Mouse (Mus musculus) midbrain, embryonic 15.5 days (tissue): ENCODE measurements around the gene Casp9. TPM values are rescaled to one million over a fixed set of nuclear protein-coding genes. Genes with fewer than 3 reads are reported as not detected.
"Not testable (repeated sequence)": the region's sequence is repeated elsewhere in the genome, so short reads cannot be mapped to it uniquely, and the experiment has no call there.

Source experiments
- ATAC-seq: fragments of 200-750 bp; cut with Nextera tagmentation; replicated peaks from 2 replicates; pipeline ENCODE4 v1.8.0; 2017; ENCODE audit warnings: moderate TSS enrichment
- H3K27ac ChIP-seq: fragments of 300-500 bp; sonication (generic); 2 replicates; pipeline ENCODE4 v1.5.1; 2015; ENCODE audit warnings: mild to moderate bottlenecking, inconsistent platforms
- H3K27me3 ChIP-seq: fragments of 300-500 bp; sonication (generic); replicated peaks from 2 replicates; pipeline ENCODE4 v1.6.1; 2015; ENCODE audit warnings: inconsistent platforms
- H3K36me3 ChIP-seq: fragments of 300-500 bp; sonication (generic); replicated peaks from 2 replicates; pipeline ENCODE4 v1.6.1; 2015; ENCODE audit warnings: inconsistent platforms
- H3K4me1 ChIP-seq: fragments of 300-500 bp; sonication (generic); 2 replicates; pipeline ENCODE4 v1.6.1; 2015; ENCODE audit warnings: inconsistent platforms
- H3K4me2 ChIP-seq: fragments of 300-500 bp; sonication (generic); 2 replicates; pipeline ENCODE4 v1.6.1; 2015; ENCODE audit warnings: inconsistent platforms, mild to moderate bottlenecking, moderate library complexity
- H3K4me3 ChIP-seq: fragments of 300-500 bp; sonication (generic); 2 replicates; pipeline ENCODE4 v1.5.1; 2015; ENCODE audit warnings: mild to moderate bottlenecking, inconsistent platforms
- H3K9ac ChIP-seq: fragments of 300-500 bp; sonication (generic); 2 replicates; pipeline ENCODE4 v1.6.1; 2015; ENCODE audit warnings: mild to moderate bottlenecking, inconsistent platforms
- H3K9me3 ChIP-seq: fragments of 300-500 bp; sonication (generic); 2 replicates; pipeline ENCODE4 v1.6.1; 2016; ENCODE audit warnings: inconsistent platforms
- WGBS: fragments of 180-500 bp; shearing (Covaris S2); methylation state at CpG from one replicate; pipeline ENCODE4 v1.1.7; 2015; ENCODE audit warnings: mixed read lengths; 5-methylcytosine and 5-hydroxymethylcytosine counted together
- polyA plus RNA-seq: library from polyadenylated mRNA; unstranded; fragments of >200 nt; fragmentation: Nextera tagmentation; extraction: Ambion mirVana; gene quantifications from 2 replicates; pipeline ENCODE4 v1.2.1, GENCODE M21; 2015

The Casp9 gene
- polyA plus RNA-seq, 1 experiment from 2014 or later, result 21.4 TPM

DNA sequence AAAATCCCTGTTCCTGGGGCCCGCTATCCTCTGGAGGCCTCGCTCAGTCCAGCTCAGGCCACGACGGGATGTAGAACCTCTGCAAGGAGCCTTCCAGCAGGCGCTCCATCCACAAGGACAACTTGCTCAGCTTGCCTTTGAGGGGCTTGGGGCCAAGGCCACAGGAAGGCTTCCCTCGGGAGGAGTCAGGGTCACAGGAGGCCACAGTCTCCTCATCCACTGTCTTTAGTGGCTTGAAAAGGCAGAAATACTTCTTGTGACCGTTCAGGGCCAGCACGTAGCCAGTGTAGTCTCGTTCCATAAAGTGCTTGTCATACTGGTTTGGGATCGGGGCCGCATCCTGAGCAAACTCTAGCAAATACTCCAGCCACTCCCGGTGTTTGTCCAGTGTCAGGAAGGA, 29.9 kb upstream of the Casp9 start:
- Histone ChIP-seq H3K4me2 (no peak overlapping the region), H3K36me3 (peaks cover 36% of the 10 kb centered on the region), H3K27ac (no peak overlapping the region), H3K9ac (no peak overlapping the region), H3K9me3 (no peaks in the 10 kb centered on the region), H3K27me3 (no peaks in the 10 kb centered on the region), H3K4me1 (peaks cover 6% of the 10 kb centered on the region; the same call in 1 of the 2 replicates), H3K4me3 (no peak overlapping the region)
- WGBS, result 94% methylated on average over 12 of the region's 12 CpGs
- no peak for ATAC-seq

DNA sequence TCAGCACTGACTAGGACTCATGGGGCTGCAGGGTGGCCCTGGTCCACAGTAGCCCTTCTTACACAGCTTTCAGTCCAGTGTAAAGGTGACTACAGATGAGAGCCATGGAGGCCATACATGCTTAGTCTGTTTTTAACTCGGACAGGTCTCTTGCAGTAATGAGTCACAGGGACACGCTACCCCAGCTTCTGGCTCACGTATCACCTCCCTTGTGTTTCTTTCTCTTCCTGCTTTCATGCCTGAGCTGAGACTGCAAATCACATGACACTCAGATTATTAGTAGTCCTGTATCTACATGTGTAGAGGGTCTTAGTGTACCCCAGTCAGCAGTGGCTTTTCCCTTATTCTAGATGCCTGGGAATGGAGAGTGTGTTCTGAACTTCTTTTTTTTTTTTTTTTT, 28.4 kb upstream of the Casp9 start:
- H3K36me3 ChIP-seq, result peaks cover 42% of the 10 kb centered on the region
- no peak overlapping the region for H3K4me2 ChIP-seq
- no peaks in the 10 kb centered on the region for H3K27me3 ChIP-seq
- no peak for ATAC-seq
- no peaks in the 10 kb centered on the region for H3K9me3 ChIP-seq
- no peak overlapping the region for H3K27ac ChIP-seq
- peaks cover 6% of the 10 kb centered on the region; the same call in 1 of the 2 replicates for H3K4me1 ChIP-seq
- 99% methylated on average over 3 of the region's 3 CpGs for WGBS
- H3K9ac ChIP-seq, result no peak overlapping the region
- no peak overlapping the region for H3K4me3 ChIP-seq

DNA sequence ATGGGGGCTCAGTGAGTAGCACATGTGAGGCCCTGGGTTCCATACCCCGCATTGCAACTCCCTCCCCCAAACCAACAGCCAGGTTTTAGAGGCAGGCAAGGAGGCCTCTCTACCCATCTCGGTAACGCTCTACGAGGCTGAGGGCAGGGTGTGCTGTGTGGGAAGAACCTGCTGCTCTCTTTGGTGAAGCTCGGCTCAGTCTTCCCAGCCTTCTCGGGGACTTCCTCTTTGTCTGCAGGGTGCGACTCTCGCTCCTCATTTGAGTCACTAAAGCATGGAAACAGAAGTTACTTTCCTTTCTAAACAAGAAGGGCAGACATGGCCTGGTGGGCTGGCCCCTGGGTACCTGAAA, 27.1 kb upstream of the Casp9 start:
- no peak for ATAC-seq
- peaks cover 50% of the 10 kb centered on the region for H3K36me3 ChIP-seq
- H3K4me2 ChIP-seq, result no peak overlapping the region
- H3K4me1 ChIP-seq, result peaks cover 6% of the 10 kb centered on the region; the same call in 1 of the 2 replicates
- H3K27ac ChIP-seq, result peak overlapping the region; percentile 72
- no peaks in the 10 kb centered on the region for H3K9me3 ChIP-seq
- 80% methylated on average over 8 of the region's 8 CpGs for WGBS
- no peak overlapping the region for H3K4me3 ChIP-seq
- no peak overlapping the region for H3K9ac ChIP-seq
- no peaks in the 10 kb centered on the region for H3K27me3 ChIP-seq

DNA sequence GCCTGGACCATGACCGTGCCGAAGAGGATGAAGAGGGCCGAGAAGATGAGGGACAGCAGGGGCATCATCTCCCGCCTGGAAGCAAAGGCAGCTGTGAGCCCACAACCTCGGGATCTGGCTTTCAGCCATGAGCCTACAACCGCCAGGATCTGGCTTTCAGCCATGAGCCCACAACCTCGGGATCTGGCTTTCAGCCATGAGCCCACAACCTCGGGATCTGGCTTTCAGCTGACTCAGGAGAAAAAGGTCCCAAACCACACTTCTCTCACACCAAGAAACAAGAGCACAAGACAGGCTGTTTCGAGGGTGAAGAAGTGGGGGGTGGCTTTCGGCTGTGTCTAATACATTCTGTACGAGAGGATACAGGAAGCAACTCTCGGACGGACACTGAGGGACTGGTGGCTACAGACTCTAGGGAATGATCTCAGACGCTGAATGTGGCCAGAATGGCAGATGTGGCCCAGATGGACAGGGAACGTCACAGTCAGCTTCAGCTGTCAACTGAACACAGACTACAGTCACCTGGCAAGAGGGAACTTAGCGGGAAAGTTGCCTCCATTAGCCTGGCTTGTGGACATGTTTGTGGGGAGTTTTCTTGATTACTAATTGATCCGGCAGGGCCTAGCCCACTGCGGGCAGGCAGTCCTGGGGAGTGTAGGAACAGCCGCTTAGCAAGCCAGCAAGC, 26.6 kb upstream of the Casp9 start:
- H3K36me3 ChIP-seq, result peaks cover 52% of the 10 kb centered on the region
- no peak overlapping the region for H3K4me2 ChIP-seq
- H3K27ac ChIP-seq, result peak overlapping the region; percentile 72
- WGBS, result 55% methylated on average over 19 of the region's 19 CpGs
- ATAC-seq, result 0 out of 2 replicates have a peak, but pooled peaks have one; percentile 30
- no peak overlapping the region for H3K4me3 ChIP-seq
- no peaks in the 10 kb centered on the region for H3K9me3 ChIP-seq
- peaks cover 6% of the 10 kb centered on the region; the same call in 1 of the 2 replicates for H3K4me1 ChIP-seq
- no peak overlapping the region for H3K9ac ChIP-seq
- H3K27me3 ChIP-seq, result no peaks in the 10 kb centered on the region

DNA sequence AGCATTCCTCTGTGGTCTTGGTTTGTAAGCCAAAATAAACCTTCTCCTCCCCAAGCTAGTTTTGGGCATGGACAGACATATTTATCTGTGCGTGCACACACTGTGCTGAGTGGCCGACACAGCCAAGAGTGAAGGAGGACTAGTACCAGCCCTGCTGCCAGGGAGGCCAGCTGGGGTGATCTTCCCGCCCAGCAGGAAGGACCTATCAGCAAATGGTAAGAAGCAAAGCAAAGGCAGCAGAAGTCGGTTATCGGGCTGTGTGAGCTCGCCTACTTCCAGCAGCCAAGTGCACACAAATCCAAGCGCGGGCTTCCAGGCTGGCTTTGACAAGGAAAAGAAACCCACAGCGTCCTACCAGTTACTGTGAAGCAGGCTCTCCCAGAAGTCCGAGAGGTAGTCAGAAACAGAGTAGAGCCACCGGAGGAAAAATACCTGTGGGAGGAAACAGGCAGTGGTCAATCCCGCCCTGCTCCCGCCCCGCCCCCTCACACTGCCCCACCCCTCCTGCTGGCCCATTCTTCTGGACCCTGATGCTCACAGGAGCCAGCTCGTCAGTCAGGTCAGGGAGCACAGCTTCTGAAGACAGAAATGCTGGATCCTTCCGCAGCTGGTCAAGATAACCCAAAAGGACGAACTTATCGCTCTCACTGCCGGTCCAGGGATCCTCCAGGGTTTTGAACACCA, 25.9 kb upstream of the Casp9 start:
- Histone ChIP-seq H3K27me3 (no peaks in the 10 kb centered on the region), H3K36me3 (peaks cover 50% of the 10 kb centered on the region), H3K4me2 (no peak overlapping the region), H3K9ac (no peak overlapping the region), H3K9me3 (no peaks in the 10 kb centered on the region), H3K27ac (peak overlapping the region; percentile 35; the same call in 1 of the 2 replicates), H3K4me3 (no peak overlapping the region), H3K4me1 (peaks cover 6% of the 10 kb centered on the region; the same call in 1 of the 2 replicates)
- WGBS, result 75% methylated on average over 19 of the region's 19 CpGs
- 0 out of 2 replicates have a peak, but pooled peaks have one; percentile 33 for ATAC-seq

DNA sequence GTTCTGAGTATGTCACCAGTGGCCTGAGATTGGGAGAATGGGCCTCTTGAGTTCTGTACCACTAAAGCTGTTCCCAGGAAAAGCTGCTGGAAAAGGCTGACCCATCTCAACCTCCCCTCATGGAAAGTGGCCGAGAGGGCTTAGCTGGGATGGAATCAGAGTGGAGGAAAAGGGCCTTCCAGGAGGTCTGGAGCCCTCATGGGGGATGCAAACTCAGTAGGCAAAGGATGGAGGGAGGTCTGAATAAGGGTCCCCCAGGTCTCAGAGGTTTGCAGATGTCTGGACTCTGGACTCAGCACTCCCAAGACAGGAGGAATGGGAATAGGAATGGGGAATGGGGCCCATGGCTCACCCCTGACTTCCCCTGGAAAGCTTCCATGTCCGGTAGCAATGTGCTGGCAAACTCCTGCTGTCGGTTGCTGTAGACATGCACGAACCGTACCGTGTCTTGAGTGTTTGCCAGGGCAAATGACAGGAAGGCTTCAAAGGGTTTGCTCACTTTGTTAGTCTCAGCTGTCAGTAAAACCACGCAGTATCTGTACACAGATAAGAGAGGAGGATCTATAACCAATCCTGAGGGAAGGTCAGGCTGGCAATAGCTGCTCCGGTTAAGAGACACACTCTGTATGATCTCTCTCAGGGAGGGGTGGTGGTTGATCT, 23.8 kb upstream of the Casp9 start:
- 90% methylated on average over 8 of the region's 8 CpGs for WGBS
- peaks cover 56% of the 10 kb centered on the region for H3K36me3 ChIP-seq
- no peak overlapping the region for H3K9ac ChIP-seq
- H3K4me3 ChIP-seq, result no peak overlapping the region
- no peak for ATAC-seq
- peaks cover 6% of the 10 kb centered on the region; the same call in 1 of the 2 replicates for H3K4me1 ChIP-seq
- H3K27me3 ChIP-seq, result no peaks in the 10 kb centered on the region
- no peak overlapping the region for H3K4me2 ChIP-seq
- H3K27ac ChIP-seq, result no peak overlapping the region
- no peaks in the 10 kb centered on the region for H3K9me3 ChIP-seq

DNA sequence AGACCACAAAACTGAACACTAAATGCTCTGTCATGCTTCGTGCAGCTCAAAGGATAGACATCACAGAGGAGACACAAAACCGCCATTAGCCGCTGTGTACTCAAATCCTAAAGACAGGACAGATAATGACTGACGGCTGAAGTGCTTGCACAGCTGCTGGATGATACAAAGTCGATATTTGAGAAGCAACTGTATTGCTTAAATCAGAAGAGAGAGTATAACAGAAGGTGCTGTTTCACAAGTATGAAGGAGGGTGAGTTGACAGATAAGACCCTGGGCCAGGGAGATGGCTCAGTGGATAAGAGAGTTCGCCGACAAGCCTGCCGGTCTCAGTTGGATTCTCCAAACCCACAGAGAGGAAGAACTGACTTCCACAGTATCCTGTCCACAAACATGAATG, 21.6 kb upstream of the Casp9 start:
- no peak overlapping the region for H3K4me2 ChIP-seq
- no peaks in the 10 kb centered on the region for H3K27me3 ChIP-seq
- H3K4me1 ChIP-seq, result no peaks in the 10 kb centered on the region
- no peak for ATAC-seq
- no peak overlapping the region for H3K9ac ChIP-seq
- no peak overlapping the region for H3K27ac ChIP-seq
- 92% methylated on average over 8 of the region's 8 CpGs for WGBS
- peaks cover 62% of the 10 kb centered on the region for H3K36me3 ChIP-seq
- H3K9me3 ChIP-seq, result no peaks in the 10 kb centered on the region
- H3K4me3 ChIP-seq, result no peak overlapping the region

DNA sequence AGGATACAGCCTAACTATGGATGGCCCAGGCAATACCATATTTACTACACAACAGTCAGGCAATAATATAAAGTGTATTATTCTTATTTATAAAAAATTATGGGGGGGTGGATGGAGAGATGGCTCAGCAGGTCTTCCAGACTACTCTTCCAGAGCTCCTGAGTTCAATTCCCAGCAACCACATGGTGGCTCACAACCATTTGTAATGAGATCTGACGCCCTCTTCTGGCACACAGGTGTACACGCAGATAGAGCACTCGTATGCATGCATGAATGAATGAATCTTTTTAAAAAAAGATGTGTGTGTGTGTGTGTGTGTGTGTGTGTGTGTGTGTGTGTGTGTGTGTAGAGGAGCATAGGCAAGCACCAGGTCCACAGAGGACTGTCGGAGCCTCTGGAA, 20.4 kb upstream of the Casp9 start:
- not testable (repeated sequence) for H3K27ac ChIP-seq, H3K27me3 ChIP-seq, H3K4me3 ChIP-seq, ATAC-seq, H3K4me2 ChIP-seq, H3K9ac ChIP-seq, H3K4me1 ChIP-seq, H3K9me3 ChIP-seq
- WGBS, result 86% methylated on average over 4 of the region's 4 CpGs
- peaks cover 64% of the 10 kb centered on the region for H3K36me3 ChIP-seq

DNA sequence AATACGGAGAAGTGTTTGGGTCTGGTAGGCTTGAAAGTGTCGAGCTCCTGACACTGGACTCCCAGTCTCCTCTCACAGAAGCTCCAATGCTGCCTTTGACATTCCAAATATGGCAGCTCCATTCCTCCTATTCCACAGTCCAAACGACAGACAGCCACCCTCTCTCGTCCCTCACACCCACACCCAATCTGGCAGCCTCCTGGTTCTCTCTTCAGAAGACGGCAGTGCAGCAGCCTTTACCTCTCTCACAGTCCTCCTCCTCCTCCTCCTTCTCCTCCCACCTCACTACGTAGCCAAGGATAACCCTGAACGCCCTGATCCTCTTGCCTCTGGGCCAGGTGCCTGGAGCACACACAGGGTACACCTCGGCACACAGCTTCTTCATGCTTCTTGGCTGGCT, 13.6 kb upstream of the Casp9 start:
- H3K9ac ChIP-seq, result no peak overlapping the region
- H3K4me3 ChIP-seq, result no peak overlapping the region
- WGBS, result 95% methylated on average over 8 of the region's 8 CpGs
- no peak overlapping the region for H3K4me2 ChIP-seq
- H3K4me1 ChIP-seq, result no peaks in the 10 kb centered on the region
- no peak overlapping the region for H3K27ac ChIP-seq
- no peaks in the 10 kb centered on the region for H3K27me3 ChIP-seq
- no peaks in the 10 kb centered on the region for H3K9me3 ChIP-seq
- ATAC-seq, result no peak
- H3K36me3 ChIP-seq, result peaks cover 62% of the 10 kb centered on the region

DNA sequence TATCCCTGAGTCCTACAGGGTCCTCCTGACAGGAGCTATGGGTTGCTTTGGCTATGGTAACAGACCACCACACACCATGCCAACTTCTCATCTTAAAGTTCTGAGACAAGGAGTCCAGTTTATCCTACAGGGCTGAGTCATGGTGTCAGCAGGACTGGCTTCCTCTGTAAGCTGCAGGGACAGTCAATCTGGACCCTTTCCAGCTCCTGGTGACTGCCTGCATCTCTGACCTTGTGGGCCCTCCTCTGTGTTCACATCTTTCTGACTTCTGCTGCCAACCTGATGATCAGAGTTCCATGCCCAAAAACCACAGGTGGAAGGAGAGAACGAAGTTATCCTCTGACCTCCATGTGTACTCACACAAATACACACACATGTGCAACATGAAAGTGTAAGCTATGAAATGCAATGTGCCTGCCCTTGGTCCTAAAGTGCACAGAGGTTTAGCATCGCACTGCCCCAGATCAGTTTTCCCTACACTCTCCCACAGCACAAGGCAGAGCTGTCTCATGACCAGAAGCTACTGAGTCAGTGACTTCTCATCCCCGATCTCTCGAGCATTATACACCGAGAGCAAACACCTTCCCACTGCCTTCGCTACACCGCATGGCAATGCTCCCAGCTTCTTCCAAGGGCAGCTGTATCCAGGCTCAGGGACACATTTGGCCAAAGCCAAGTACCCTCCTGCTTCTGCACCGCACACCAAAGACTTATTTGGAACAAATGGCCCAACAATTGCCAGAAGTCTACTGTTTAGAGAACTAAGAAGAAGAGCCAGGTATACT, 12.0 kb upstream of the Casp9 start:
- ATAC-seq, result no peak
- Histone ChIP-seq H3K27me3 (no peaks in the 10 kb centered on the region), H3K36me3 (peaks cover 55% of the 10 kb centered on the region), H3K4me3 (no peak overlapping the region), H3K4me2 (no peak overlapping the region), H3K27ac (no peak overlapping the region), H3K4me1 (no peaks in the 10 kb centered on the region), H3K9ac (no peak overlapping the region), H3K9me3 (no peaks in the 10 kb centered on the region)
- 96% methylated on average over 8 of the region's 8 CpGs for WGBS

DNA sequence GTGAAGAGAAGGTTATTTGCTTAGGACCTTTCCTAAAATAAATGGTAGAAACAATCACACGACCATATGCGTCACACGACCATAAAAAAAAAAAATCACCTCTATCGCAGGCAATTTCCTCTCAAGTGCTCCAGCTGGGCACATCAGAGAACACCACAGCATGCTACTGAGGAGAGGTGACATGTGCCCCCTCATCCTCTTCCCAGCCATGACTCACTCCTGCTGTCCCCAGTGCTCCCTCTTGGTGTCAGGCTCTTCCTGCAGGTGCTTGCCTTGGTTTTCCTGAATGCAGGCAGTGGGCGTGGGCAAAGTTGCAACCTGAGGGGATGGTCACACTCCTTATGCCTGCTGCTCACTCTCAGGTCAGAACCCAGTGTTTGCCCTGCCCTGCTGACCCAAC, 8.6 kb upstream of the Casp9 start:
- peaks cover 47% of the 10 kb centered on the region for H3K36me3 ChIP-seq
- H3K4me3 ChIP-seq, result no peak overlapping the region

DNA sequence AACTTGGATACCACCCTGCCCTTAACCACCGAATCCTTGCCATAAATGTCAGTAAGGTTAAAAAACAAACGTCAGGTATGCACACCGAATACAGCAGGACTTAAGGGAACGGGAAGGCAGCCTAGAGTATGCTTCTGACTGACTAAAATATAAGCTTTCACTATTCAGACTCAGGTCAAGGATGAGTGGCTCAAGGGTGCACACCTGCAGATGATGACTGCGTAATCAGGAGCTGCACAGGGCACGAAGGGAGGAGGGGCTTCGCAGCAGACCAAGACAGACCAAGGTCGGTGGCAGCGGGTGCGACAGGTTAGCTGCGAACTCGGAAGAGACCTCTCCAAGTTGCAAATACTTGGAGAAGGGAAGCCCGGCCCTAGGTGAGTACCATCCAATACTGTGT, 7.3 kb upstream of the Casp9 start:
- Histone ChIP-seq H3K36me3 (peaks cover 36% of the 10 kb centered on the region), H3K9ac (no peak overlapping the region), H3K27me3 (no peaks in the 10 kb centered on the region), H3K4me1 (peaks cover 9% of the 10 kb centered on the region), H3K4me3 (no peak overlapping the region), H3K4me2 (no peak overlapping the region), H3K9me3 (no peaks in the 10 kb centered on the region), H3K27ac (no peak overlapping the region)
- ATAC-seq, result no peak
- WGBS, result 92% methylated on average over 13 of the region's 13 CpGs

More for the DNA sequence above, 8.6 kb upstream of the Casp9 start:
- Histone ChIP-seq H3K4me1 (peaks cover 4% of the 10 kb centered on the region), H3K27me3 (no peaks in the 10 kb centered on the region), H3K4me2 (no peak overlapping the region), H3K27ac (no peak overlapping the region), H3K9ac (no peak overlapping the region), H3K9me3 (no peaks in the 10 kb centered on the region)
- no peak for ATAC-seq
- WGBS, result 87% methylated on average over 5 of the region's 5 CpGs
